Mouse (Mus musculus): ENCODE measurements around the gene Plxdc1. TPM values are rescaled to one million over a fixed set of nuclear protein-coding genes. Genes with fewer than 3 reads are reported as not detected.
A peak's percentile ranks its signal among the peaks of the same experiment; 100 is the strongest.

The Plxdc1 gene
- polyA plus RNA-seq, 1 experiment from 2014 or later, result 2.8 TPM

GRCm38 (mm10) chr11:97956905-97957560 lies 29.2 kb downstream of the Plxdc1 start:
- Histone ChIP-seq H3K27me3 (replicated peaks; ENCODE audit: control insufficient read depth, insufficient read depth, low read length) (no peaks in the 10 kb centered on the region), H3K9ac (ENCODE audit: low read depth, low read length) (no peak overlapping the region), H3K36me3 (ENCODE audit: control insufficient read depth, insufficient read depth, low read length) (no peaks in the 10 kb centered on the region), H3K9me3 (ENCODE audit: control insufficient read depth, low read length) (no peaks in the 10 kb centered on the region), H3K4me3 (ENCODE audit: low read length) (no peak overlapping the region), H3K27ac (ENCODE audit: low read depth, low read length) (0 out of 2 replicates have a peak overlapping the region, but pooled peaks have one; percentile 16), H3K4me1 (ENCODE audit: control insufficient read depth, insufficient read depth, low read depth, low read length) (peaks cover 16% of the 10 kb centered on the region), H3K4me2 (ENCODE audit: low read length) (no peak overlapping the region)
- peak; percentile 58 for ATAC-seq
- WGBS, result 34% methylated on average over 6 of the region's 6 CpGs

DNA sequence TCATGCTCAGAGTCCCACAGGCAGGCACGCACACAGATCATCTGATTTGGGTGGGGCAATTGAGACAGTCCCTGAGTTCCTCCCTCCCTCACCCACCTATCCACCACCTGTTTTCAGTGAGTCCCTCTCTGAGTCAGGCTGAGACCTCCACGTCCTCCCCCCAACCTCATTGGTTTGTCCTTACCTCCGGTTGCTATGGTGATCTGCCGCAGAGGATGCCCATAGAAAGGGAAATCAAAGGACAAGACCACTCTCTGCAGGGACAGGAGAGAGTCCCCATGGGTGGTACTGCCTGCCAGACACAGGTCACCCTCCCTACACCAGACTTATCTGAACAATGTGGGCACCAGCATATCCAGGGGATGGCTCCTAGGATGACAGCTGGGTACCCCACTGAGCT lies 30.3 kb downstream of the Plxdc1 start:
- peaks cover 16% of the 10 kb centered on the region for H3K4me1 ChIP-seq (ENCODE audit: control insufficient read depth, insufficient read depth, low read depth, low read length)
- no peaks in the 10 kb centered on the region for H3K9me3 ChIP-seq (ENCODE audit: control insufficient read depth, low read length)
- no peak overlapping the region for H3K9ac ChIP-seq (ENCODE audit: low read depth, low read length)
- ATAC-seq, result peak; percentile 55; the same call in 1 of the 2 replicates
- 26% methylated on average over 4 of the region's 4 CpGs for WGBS
- H3K4me3 ChIP-seq (ENCODE audit: low read length), result no peak overlapping the region
- no peak overlapping the region for H3K27ac ChIP-seq (ENCODE audit: low read depth, low read length)
- no peaks in the 10 kb centered on the region for H3K27me3 ChIP-seq (replicated peaks; ENCODE audit: control insufficient read depth, insufficient read depth, low read length)
- H3K36me3 ChIP-seq (ENCODE audit: control insufficient read depth, insufficient read depth, low read length), result no peaks in the 10 kb centered on the region
- no peak overlapping the region for H3K4me2 ChIP-seq (ENCODE audit: low read length)

- Histone ChIP-seq H3K9ac (ENCODE audit: low read depth, low read length) (no peak overlapping the region), H3K36me3 (ENCODE audit: control insufficient read depth, insufficient read depth, low read length) (no peaks in the 10 kb centered on the region), H3K9me3 (ENCODE audit: control insufficient read depth, low read length) (no peaks in the 10 kb centered on the region), H3K4me1 (ENCODE audit: control insufficient read depth, insufficient read depth, low read depth, low read length) (peaks cover 18% of the 10 kb centered on the region), H3K4me2 (ENCODE audit: low read length) (no peak overlapping the region), H3K27ac (ENCODE audit: low read depth, low read length) (no peak overlapping the region), H3K4me3 (ENCODE audit: low read length) (no peak overlapping the region), H3K27me3 (replicated peaks; ENCODE audit: control insufficient read depth, insufficient read depth, low read length) (no peaks in the 10 kb centered on the region)
- no peak for ATAC-seq
- 86% methylated on average over 9 of the region's 9 CpGs for WGBS
These were observed 30.9 kb downstream of the Plxdc1 start for GRCm38 (mm10) chr11:97955146-97955902.

GRCm38 (mm10) chr11:97954469-97955141 lies 31.6 kb downstream of the Plxdc1 start:
- WGBS, result 69% methylated on average over 14 of the region's 14 CpGs
- Histone ChIP-seq H3K4me3 (ENCODE audit: low read length) (no peak overlapping the region), H3K9ac (ENCODE audit: low read depth, low read length) (no peak overlapping the region), H3K4me2 (ENCODE audit: low read length) (no peak overlapping the region), H3K4me1 (ENCODE audit: control insufficient read depth, insufficient read depth, low read depth, low read length) (peaks cover 24% of the 10 kb centered on the region), H3K9me3 (ENCODE audit: control insufficient read depth, low read length) (no peaks in the 10 kb centered on the region), H3K27ac (ENCODE audit: low read depth, low read length) (no peak overlapping the region), H3K27me3 (replicated peaks; ENCODE audit: control insufficient read depth, insufficient read depth, low read length) (no peaks in the 10 kb centered on the region), H3K36me3 (ENCODE audit: control insufficient read depth, insufficient read depth, low read length) (no peaks in the 10 kb centered on the region)
- ATAC-seq, result no peak

GRCm38 (mm10) chr11:97953939-97954275 lies 32.3 kb downstream of the Plxdc1 start:
- 93% methylated on average over 6 of the region's 6 CpGs for WGBS
- Histone ChIP-seq H3K9me3 (ENCODE audit: control insufficient read depth, low read length) (no peaks in the 10 kb centered on the region), H3K36me3 (ENCODE audit: control insufficient read depth, insufficient read depth, low read length) (no peaks in the 10 kb centered on the region), H3K9ac (ENCODE audit: low read depth, low read length) (no peak overlapping the region), H3K27me3 (replicated peaks; ENCODE audit: control insufficient read depth, insufficient read depth, low read length) (no peaks in the 10 kb centered on the region), H3K4me2 (ENCODE audit: low read length) (no peak overlapping the region), H3K27ac (ENCODE audit: low read depth, low read length) (no peak overlapping the region), H3K4me1 (ENCODE audit: control insufficient read depth, insufficient read depth, low read depth, low read length) (peaks cover 21% of the 10 kb centered on the region), H3K4me3 (ENCODE audit: low read length) (no peak overlapping the region)
- no peak for ATAC-seq

- no peak overlapping the region for H3K4me3 ChIP-seq (ENCODE audit: low read length)
- 83% methylated on average over 16 of the region's 16 CpGs for WGBS
- H3K4me1 ChIP-seq (ENCODE audit: control insufficient read depth, insufficient read depth, low read depth, low read length), result peaks cover 21% of the 10 kb centered on the region
- H3K27me3 ChIP-seq (replicated peaks; ENCODE audit: control insufficient read depth, insufficient read depth, low read length), result no peaks in the 10 kb centered on the region
- no peak for ATAC-seq
- no peak overlapping the region for H3K27ac ChIP-seq (ENCODE audit: low read depth, low read length)
- H3K9me3 ChIP-seq (ENCODE audit: control insufficient read depth, low read length), result no peaks in the 10 kb centered on the region
- no peak overlapping the region for H3K4me2 ChIP-seq (ENCODE audit: low read length)
- H3K36me3 ChIP-seq (ENCODE audit: control insufficient read depth, insufficient read depth, low read length), result no peaks in the 10 kb centered on the region
- no peak overlapping the region for H3K9ac ChIP-seq (ENCODE audit: low read depth, low read length)
These were observed 32.9 kb downstream of the Plxdc1 start for GRCm38 (mm10) chr11:97953179-97953938.

GRCm38 (mm10) chr11:97952367-97953006 lies 33.8 kb downstream of the Plxdc1 start:
- Histone ChIP-seq H3K36me3 (ENCODE audit: control insufficient read depth, insufficient read depth, low read length) (no peaks in the 10 kb centered on the region), H3K27me3 (replicated peaks; ENCODE audit: control insufficient read depth, insufficient read depth, low read length) (no peaks in the 10 kb centered on the region), H3K9ac (ENCODE audit: low read depth, low read length) (no peak overlapping the region), H3K4me2 (ENCODE audit: low read length) (no peak overlapping the region), H3K9me3 (ENCODE audit: control insufficient read depth, low read length) (no peaks in the 10 kb centered on the region), H3K4me3 (ENCODE audit: low read length) (no peak overlapping the region), H3K4me1 (ENCODE audit: control insufficient read depth, insufficient read depth, low read depth, low read length) (peaks cover 21% of the 10 kb centered on the region), H3K27ac (ENCODE audit: low read depth, low read length) (no peak overlapping the region)
- no peak for ATAC-seq
- 91% methylated on average over 1 of the region's 1 CpGs for WGBS

DNA sequence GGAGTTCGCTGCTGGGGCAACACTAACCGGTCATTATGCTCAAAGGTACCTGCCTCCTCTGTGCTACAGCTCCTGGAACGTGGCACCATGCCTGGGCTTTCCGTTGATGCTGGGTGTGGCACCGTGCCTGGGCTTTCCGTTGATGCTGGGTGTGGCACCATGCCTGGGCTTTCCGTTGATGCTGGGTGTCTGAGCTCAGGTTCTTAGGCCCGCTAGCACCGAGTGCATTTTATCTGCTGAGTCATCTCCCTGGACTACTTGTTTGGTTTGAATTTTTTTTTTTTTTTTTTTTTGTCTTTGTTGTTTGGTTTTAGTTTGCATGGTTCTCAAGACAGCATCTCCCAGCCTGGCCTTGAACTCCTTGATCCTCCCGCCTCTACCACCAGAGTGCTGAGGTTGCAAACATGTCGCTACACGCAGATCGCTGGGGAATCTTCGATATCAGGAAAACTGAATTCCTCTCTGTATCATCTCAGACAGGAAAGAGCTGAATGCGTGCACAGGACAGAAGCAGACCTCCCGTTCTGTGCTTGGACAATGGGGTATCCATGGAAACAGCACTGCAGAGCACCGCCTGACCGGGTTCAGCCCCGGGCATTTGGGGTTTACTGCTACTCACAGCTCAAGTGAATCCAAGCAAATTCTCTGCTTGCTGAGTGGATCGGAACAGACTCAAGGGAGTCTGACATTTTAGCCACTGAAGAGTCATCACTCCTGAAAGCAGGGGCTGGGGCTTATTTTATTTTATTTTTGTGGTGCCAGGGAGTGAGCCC lies 36.4 kb downstream of the Plxdc1 start:
- Histone ChIP-seq H3K9me3 (ENCODE audit: control insufficient read depth, low read length) (no peaks in the 10 kb centered on the region), H3K27ac (ENCODE audit: low read depth, low read length) (peak overlapping the region; percentile 46), H3K27me3 (replicated peaks; ENCODE audit: control insufficient read depth, insufficient read depth, low read length) (no peaks in the 10 kb centered on the region), H3K4me1 (ENCODE audit: control insufficient read depth, insufficient read depth, low read depth, low read length) (peaks cover 9% of the 10 kb centered on the region), H3K4me3 (ENCODE audit: low read length) (no peak overlapping the region), H3K4me2 (ENCODE audit: low read length) (peak overlapping the region; percentile 25; the same call in 1 of the 2 replicates), H3K36me3 (ENCODE audit: control insufficient read depth, insufficient read depth, low read length) (no peaks in the 10 kb centered on the region), H3K9ac (ENCODE audit: low read depth, low read length) (0 out of 2 replicates have a peak overlapping the region, but pooled peaks have one; percentile 14)
- WGBS, result 32% methylated on average over 20 of the region's 20 CpGs
- ATAC-seq, result peak; percentile 72
